Mouse (Mus musculus): ENCODE data around the gene Mrvi1.

Gene Mrvi1

DNA sequence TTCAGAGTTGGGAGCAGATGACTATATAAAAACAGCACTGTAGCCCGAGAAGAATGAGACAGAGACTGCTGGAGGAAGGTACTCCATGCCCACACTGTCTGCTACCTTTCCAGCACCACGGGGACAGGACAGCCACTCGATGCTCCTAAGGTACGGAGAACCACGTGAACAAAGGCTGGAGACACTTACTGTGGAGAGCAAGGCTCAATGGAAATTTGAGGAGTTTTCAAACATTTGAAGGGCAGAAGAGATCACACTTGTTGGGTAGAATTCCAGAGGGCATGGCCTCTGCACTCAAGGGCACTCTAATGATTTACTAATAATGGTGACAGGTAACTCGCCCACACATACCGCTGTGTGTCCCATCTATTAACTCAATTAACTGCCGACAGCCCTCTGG is 159.2 kb downstream of the Mrvi1 start:
- no peak for DNase-seq

DNA sequence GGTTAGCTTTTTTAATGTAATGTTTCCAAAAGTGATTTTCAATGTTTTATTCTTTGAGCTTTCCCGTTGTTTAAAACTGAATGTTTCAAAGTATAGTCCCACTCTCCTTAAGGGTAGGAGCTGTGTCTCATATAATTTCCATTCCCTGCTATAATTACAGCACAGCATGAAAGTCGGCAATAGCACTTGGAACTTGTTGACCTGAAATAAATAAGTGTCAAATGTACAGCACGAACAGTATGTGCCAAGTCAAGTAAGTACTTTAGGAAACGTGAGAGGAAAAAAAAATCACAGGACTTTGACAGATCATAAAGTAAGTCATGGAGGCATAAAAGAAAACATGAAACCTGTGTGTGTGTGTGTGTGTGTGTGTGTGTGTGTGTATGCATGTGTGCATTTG is 160.2 kb downstream of the Mrvi1 start:
- DNase-seq, result no peak

DNA sequence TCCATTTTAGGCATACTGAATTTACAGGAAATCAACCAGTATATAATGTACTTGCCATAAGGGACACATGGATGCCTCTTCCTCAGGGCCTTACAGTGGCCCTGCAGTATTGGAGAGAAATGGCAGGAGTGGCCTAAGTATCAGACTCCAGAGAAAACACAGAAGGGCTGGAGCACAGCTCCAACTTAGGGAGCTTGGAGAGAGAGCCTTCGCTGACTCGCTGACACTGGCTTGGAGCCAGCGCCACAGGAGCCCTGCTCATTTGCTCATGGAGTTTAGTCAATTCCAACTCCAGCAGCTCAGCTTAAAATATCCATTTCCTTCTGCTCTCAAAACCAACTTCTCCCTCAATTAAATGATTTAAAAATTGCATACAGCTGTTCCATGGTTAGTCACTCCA is 160.6 kb downstream of the Mrvi1 start:
- no peak for DNase-seq

DNA sequence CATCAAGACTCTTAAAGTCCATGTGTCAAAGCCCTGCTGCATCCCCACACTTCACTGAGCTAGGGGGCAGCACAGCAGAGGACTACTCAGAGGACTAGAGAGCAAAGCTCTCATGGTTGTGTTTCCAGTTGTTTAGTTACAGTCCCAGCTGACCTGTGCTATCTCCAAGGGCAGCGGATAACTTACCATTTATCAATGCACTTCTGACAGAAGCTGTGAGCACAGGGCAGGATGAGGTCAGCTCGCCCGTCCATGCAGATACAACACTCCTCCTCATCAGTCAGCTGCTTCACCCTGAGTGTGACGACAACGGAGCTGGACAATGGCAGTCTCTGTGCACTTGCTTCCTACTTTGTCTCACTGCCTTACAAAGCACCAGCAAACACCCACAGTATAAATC is 161.2 kb downstream of the Mrvi1 start:
- DNase-seq, result no peak

DNA sequence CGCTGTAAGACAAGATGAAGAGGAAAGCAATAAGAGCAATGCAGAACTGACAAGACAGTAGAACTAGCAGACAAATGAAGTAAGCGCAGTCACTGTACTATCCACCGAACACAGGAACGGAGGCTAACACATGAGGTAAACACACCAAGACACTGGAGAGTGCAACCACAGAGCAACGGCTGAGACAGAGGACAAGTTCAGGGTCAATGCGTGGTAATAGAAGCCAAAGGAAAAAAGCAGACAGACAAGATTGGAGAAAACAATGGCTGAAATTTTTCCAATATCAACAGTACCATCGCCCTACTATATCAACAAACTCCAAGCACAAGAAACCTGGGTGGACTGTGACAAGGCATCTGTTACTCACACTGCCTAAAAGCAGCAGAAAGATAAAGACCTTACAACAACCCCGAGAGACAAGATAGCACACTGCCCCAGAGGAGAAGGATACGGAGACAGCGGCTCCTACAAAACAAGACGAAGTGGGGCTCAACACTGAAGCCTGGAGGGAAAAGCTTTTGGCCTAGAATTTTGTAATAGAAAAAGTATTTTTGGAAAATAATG is 163.4 kb downstream of the Mrvi1 start:
- DNase-seq, result no peak

Data from kidney, adult 11 months (tissue).